In genomic region chr1:82635254-82635620, GRCm38 (mm10) we compare ENCODE assay signal across 25 mouse cellular contexts. TPM values are rescaled to one million over a fixed set of nuclear protein-coding genes. Genes with fewer than 3 reads are reported as not detected.
DNase-seq lines count a peak whose midpoint lies in the region; ATAC-seq and TF ChIP-seq lines count a peak whose summit lies in the region.
"Had no signal": no experiment of that assay in that cellular context is flagged by ENCODE, and none has a peak within 500 bp of the region (broad histone marks: within the 10 kb centered on the region; RNA-seq: fewer than 3 reads in every experiment).

No protein-coding gene starts in this region.

- no peak overlapping the region for H3K4me2 ChIP-seq in forebrain, embryonic 14.5 days (ENCODE audit: low read length)
- no peak overlapping the region for H3K4me2 ChIP-seq in forebrain, postnatal 0 days (ENCODE audit: low read depth)
- no peak overlapping the region for H3K4me2 ChIP-seq in hindbrain, postnatal 0 days (ENCODE audit: low read depth, low read length)
- H3K4me2 ChIP-seq in hindbrain, embryonic 13.5 days: no peak overlapping the region
- H3K4me2 ChIP-seq in kidney, postnatal 0 days (ENCODE audit: low read length): no peak overlapping the region
- H3K4me2 ChIP-seq: embryonic facial prominence, embryonic 12.5 days; embryonic facial prominence, embryonic 15.5 days; heart, embryonic 13.5 days; hindbrain, embryonic 14.5 days; intestine, embryonic 15.5 days had no signal

- H3K36me3 ChIP-seq in forebrain, embryonic 14.5 days (ENCODE audit: control insufficient read depth, insufficient read depth, low read length): no peaks in the 10 kb centered on the region
- H3K36me3 ChIP-seq in forebrain, postnatal 0 days (ENCODE audit: insufficient read depth): no peaks in the 10 kb centered on the region
- H3K36me3 ChIP-seq in hindbrain, postnatal 0 days (ENCODE audit: insufficient read depth, low read length): no peaks in the 10 kb centered on the region
- H3K36me3 ChIP-seq in hindbrain, embryonic 13.5 days: no peaks in the 10 kb centered on the region
- no peaks in the 10 kb centered on the region for H3K36me3 ChIP-seq in kidney, postnatal 0 days (ENCODE audit: insufficient read depth, low read length)
- H3K36me3 ChIP-seq: embryonic facial prominence, embryonic 12.5 days; embryonic facial prominence, embryonic 15.5 days; G1E; heart, embryonic 10.5 days; heart, embryonic 13.5 days; intestine, embryonic 15.5 days had no signal

- 0 out of 2 replicates have a peak, but pooled peaks have one; percentile 11 for ATAC-seq in forebrain, embryonic 14.5 days
- ATAC-seq in forebrain, postnatal 0 days: no peak
- ATAC-seq in hindbrain, postnatal 0 days: peak; percentile 27; the same call in 1 of the 2 replicates
- ATAC-seq in hindbrain, embryonic 13.5 days (ENCODE audit: low FRiP score): no peak
- 0 out of 2 replicates have a peak, but pooled peaks have one; percentile 3 for ATAC-seq in kidney, postnatal 0 days (replicated peaks; ENCODE audit: low FRiP score, low read depth)
- ATAC-seq: intestine, embryonic 15.5 days had no signal

- H3K27me3 ChIP-seq in forebrain, embryonic 14.5 days (replicated peaks; ENCODE audit: control insufficient read depth, insufficient read depth, low read length): no peaks in the 10 kb centered on the region
- no peaks in the 10 kb centered on the region for H3K27me3 ChIP-seq in forebrain, postnatal 0 days (ENCODE audit: insufficient read depth, low read length)
- H3K27me3 ChIP-seq in hindbrain, postnatal 0 days (ENCODE audit: insufficient read depth, low read length): no peaks in the 10 kb centered on the region
- H3K27me3 ChIP-seq in hindbrain, embryonic 13.5 days: no peaks in the 10 kb centered on the region
- no peaks in the 10 kb centered on the region for H3K27me3 ChIP-seq in kidney, postnatal 0 days (ENCODE audit: insufficient read depth, low read length)
- H3K27me3 ChIP-seq: embryonic facial prominence, embryonic 12.5 days; embryonic facial prominence, embryonic 15.5 days; intestine, embryonic 15.5 days had no signal

- no peaks in the 10 kb centered on the region for H3K9me3 ChIP-seq in forebrain, embryonic 14.5 days (replicated peaks; ENCODE audit: control insufficient read depth, low read length)
- H3K9me3 ChIP-seq in forebrain, postnatal 0 days (ENCODE audit: low read length): no peaks in the 10 kb centered on the region
- H3K9me3 ChIP-seq in hindbrain, postnatal 0 days (ENCODE audit: low read length): no peaks in the 10 kb centered on the region
- no peaks in the 10 kb centered on the region for H3K9me3 ChIP-seq in hindbrain, embryonic 13.5 days
- no peaks in the 10 kb centered on the region for H3K9me3 ChIP-seq in kidney, postnatal 0 days (replicated peaks; ENCODE audit: low read length)
- H3K9me3 ChIP-seq: embryonic facial prominence, embryonic 12.5 days; embryonic facial prominence, embryonic 15.5 days; G1E; heart, embryonic 10.5 days; heart, embryonic 13.5 days; intestine, embryonic 15.5 days had no signal

- 0 out of 2 replicates have a peak, but pooled peaks cover 4% of the 10 kb centered on the region for H3K4me1 ChIP-seq in forebrain, embryonic 14.5 days (ENCODE audit: control insufficient read depth, insufficient read depth, low read length)
- H3K4me1 ChIP-seq in forebrain, postnatal 0 days (ENCODE audit: insufficient read depth): no peaks in the 10 kb centered on the region
- H3K4me1 ChIP-seq in hindbrain, postnatal 0 days (ENCODE audit: insufficient read depth, low read length): no peaks in the 10 kb centered on the region
- H3K4me1 ChIP-seq in hindbrain, embryonic 13.5 days (replicated peaks): peaks cover 5% of the 10 kb centered on the region; the same call in 1 of the 2 replicates
- H3K4me1 ChIP-seq in kidney, postnatal 0 days (replicated peaks; ENCODE audit: insufficient read depth, low read length): 0 out of 2 replicates have a peak, but pooled peaks cover 5% of the 10 kb centered on the region
- H3K4me1 ChIP-seq: embryonic facial prominence, embryonic 12.5 days; embryonic facial prominence, embryonic 15.5 days; intestine, embryonic 15.5 days had no signal

- H3K9ac ChIP-seq in forebrain, embryonic 14.5 days (ENCODE audit: low read length): no peak overlapping the region
- no peak overlapping the region for H3K9ac ChIP-seq in forebrain, postnatal 0 days
- H3K9ac ChIP-seq in hindbrain, postnatal 0 days (replicated peaks; ENCODE audit: low read length): no peak overlapping the region
- H3K9ac ChIP-seq in hindbrain, embryonic 13.5 days: no peak overlapping the region
- H3K9ac ChIP-seq in kidney, postnatal 0 days (ENCODE audit: low read depth, low read length): no peak overlapping the region
- H3K9ac ChIP-seq: embryonic facial prominence, embryonic 12.5 days; embryonic facial prominence, embryonic 15.5 days; heart, embryonic 13.5 days; hindbrain, embryonic 14.5 days; intestine, embryonic 15.5 days had no signal

- no peak for DNase-seq in forebrain, embryonic 14.5 days (ENCODE audit: low spot score)
- DNase-seq in forebrain, postnatal 0 days: no peak
- no peak for DNase-seq in hindbrain, postnatal 0 days (ENCODE audit: low spot score)
- DNase-seq in kidney, postnatal 0 days (ENCODE audit: low spot score): no peak
- DNase-seq in kidney, adult 18-20 months: no peak
- peak; percentile 45 for DNase-seq in Muller cell, postnatal 12 days (ENCODE audit: inconsistent ontology term)
- DNase-seq in left cerebral cortex, adult 8-10 months (ENCODE audit: low spot score in 2 of 2): no peak
- DNase-seq: adrenal gland, adult 2 months; adrenal gland, postnatal 14 days; B cell, adult 2 months; cerebellum, adult 11 months; cerebellum, postnatal 25 days; heart, adult 2 months; heart, postnatal 14 days had no signal

- TF ChIP-seq CTCF in forebrain, postnatal 0 days (IDR thresholded peaks at IDR 0.05; ENCODE audit: low read depth): no peak
- no peak for TF ChIP-seq CTCF in hindbrain, postnatal 0 days (IDR thresholded peaks at IDR 0.05; ENCODE audit: low read depth)
- TF ChIP-seq CTCF in kidney, postnatal 0 days (IDR thresholded peaks at IDR 0.05; ENCODE audit: low read depth): no peak

- no peak overlapping the region for H3K4me3 ChIP-seq in forebrain, embryonic 14.5 days (ENCODE audit: low read depth, low read length)
- H3K4me3 ChIP-seq in forebrain, postnatal 0 days (ENCODE audit: low read depth, low read length): no peak overlapping the region
- H3K4me3 ChIP-seq in hindbrain, postnatal 0 days (ENCODE audit: low read length): no peak overlapping the region
- no peak overlapping the region for H3K4me3 ChIP-seq in hindbrain, embryonic 13.5 days
- H3K4me3 ChIP-seq in kidney, postnatal 0 days (replicated peaks; ENCODE audit: low read depth, low read length): no peak overlapping the region
- H3K4me3 ChIP-seq: embryonic facial prominence, embryonic 12.5 days; embryonic facial prominence, embryonic 15.5 days; heart, adult 2 months; heart, embryonic 10.5 days; heart, embryonic 13.5 days; intestine, embryonic 15.5 days had no signal

- H3K27ac ChIP-seq in forebrain, embryonic 14.5 days (ENCODE audit: low read depth, low read length): no peak overlapping the region
- H3K27ac ChIP-seq in forebrain, postnatal 0 days (ENCODE audit: low read depth, low read length): no peak overlapping the region
- H3K27ac ChIP-seq in hindbrain, postnatal 0 days: no peak overlapping the region
- H3K27ac ChIP-seq in hindbrain, embryonic 13.5 days: no peak overlapping the region
- H3K27ac ChIP-seq in kidney, postnatal 0 days: no peak overlapping the region
- H3K27ac ChIP-seq: embryonic facial prominence, embryonic 12.5 days; embryonic facial prominence, embryonic 15.5 days; heart, adult 2 months; heart, embryonic 10.5 days; heart, embryonic 13.5 days; hindbrain, embryonic 14.5 days; intestine, embryonic 15.5 days had no signal

- 80% methylated on average over 9 of the region's 9 CpGs for WGBS in forebrain, embryonic 14.5 days
- WGBS in forebrain, postnatal 0 days: 90% methylated on average over 9 of the region's 9 CpGs
- 85% methylated on average over 9 of the region's 9 CpGs for WGBS in hindbrain, postnatal 0 days
- WGBS in hindbrain, embryonic 13.5 days: 88% methylated on average over 9 of the region's 9 CpGs
- 82% methylated on average over 9 of the region's 9 CpGs for WGBS in kidney, postnatal 0 days

RNA-seq across cellular contexts. Expression of gene Col4a3, which starts 48.5 kb away (rescaled TPM):
- 0.16 and 0.23 TPM in 2 replicates for polyA plus RNA-seq in forebrain, embryonic 14.5 days (2014; fragmentation: Nextera tagmentation; extraction: Ambion mirVana)
- total RNA-seq in forebrain, postnatal 0 days (2014; rRNA removed): 0.57 and 0.69 TPM in 2 replicates
- 0.16 and 0.27 TPM in 2 replicates for polyA plus RNA-seq in forebrain, postnatal 0 days (2015; fragmentation: Nextera tagmentation; extraction: Ambion mirVana)
- total RNA-seq in hindbrain, postnatal 0 days (2014; rRNA removed): 0.29 and 0.94 TPM in 2 replicates
- polyA plus RNA-seq in hindbrain, postnatal 0 days (2015; fragmentation: Nextera tagmentation; extraction: Ambion mirVana): 0.71 and 0.79 TPM in 2 replicates
- 0.23 and 0.25 TPM in 2 replicates for polyA plus RNA-seq in hindbrain, embryonic 13.5 days (2015; fragmentation: Nextera tagmentation; extraction: Ambion mirVana)
- 21.9 and 22.3 TPM in 2 replicates for polyA plus RNA-seq in kidney, postnatal 0 days (2015; fragmentation: Nextera tagmentation; extraction: Ambion mirVana)
- 1 to 10 TPM in 1 of 4 experiments, under 1 TPM in 3; 0.59 to 1.0 (median 0.80) TPM for total RNA-seq in left cerebral cortex, adult 8-10 months (2022)
- total RNA-seq: CH12.LX; common myeloid progenitor, adult 5-6 weeks; hematopoietic stem cell, adult 5-6 weeks had no signal

RNA-seq across cellular contexts. Expression of gene Col4a4, which starts 48.6 kb away (rescaled TPM):
- polyA plus RNA-seq in forebrain, embryonic 14.5 days (2014; fragmentation: Nextera tagmentation; extraction: Ambion mirVana): 0.21 and 0.24 TPM in 2 replicates
- total RNA-seq in forebrain, postnatal 0 days (2014; rRNA removed): 0.29 and 0.38 TPM in 2 replicates
- 0.14 and 0.22 TPM in 2 replicates for polyA plus RNA-seq in forebrain, postnatal 0 days (2015; fragmentation: Nextera tagmentation; extraction: Ambion mirVana)
- 0.42 and 0.61 TPM in 2 replicates for total RNA-seq in hindbrain, postnatal 0 days (2014; rRNA removed)
- polyA plus RNA-seq in hindbrain, postnatal 0 days (2015; fragmentation: Nextera tagmentation; extraction: Ambion mirVana): 0.40 and 0.61 TPM in 2 replicates
- 0.26 and 0.32 TPM in 2 replicates for polyA plus RNA-seq in hindbrain, embryonic 13.5 days (2015; fragmentation: Nextera tagmentation; extraction: Ambion mirVana)
- 20.3 and 20.8 TPM in 2 replicates for polyA plus RNA-seq in kidney, postnatal 0 days (2015; fragmentation: Nextera tagmentation; extraction: Ambion mirVana)
- total RNA-seq in left cerebral cortex, adult 8-10 months (2022): 1 to 10 TPM; 1.4 to 2.6 (median 1.9) TPM
- total RNA-seq: hematopoietic stem cell, adult 5-6 weeks had no signal
- polyA plus RNA-seq: G1E had no signal

Comparison
In these comparisons a context has a peak if more than half of its experiments do, and no peak if none do; other contexts are left out.
1. ATAC-seq: peak in forebrain, embryonic 14.5 days (single experiment), hindbrain, postnatal 0 days (single experiment) and kidney, postnatal 0 days (single experiment); none in forebrain, postnatal 0 days (single experiment) and hindbrain, embryonic 13.5 days (single experiment).
2. RNA of gene Col4a3, which starts 48.5 kb away (polyA plus RNA-seq): 21.9 to 22.3 TPM in kidney, postnatal 0 days; 0.71 to 0.79 TPM in hindbrain, postnatal 0 days, 0.16 to 0.27 TPM in forebrain, postnatal 0 days, 0.23 to 0.25 TPM in hindbrain, embryonic 13.5 days and 0.16 to 0.23 TPM in forebrain, embryonic 14.5 days; every median in the first group is over 10 times any median in the second.
3. RNA of gene Col4a4, which starts 48.6 kb away (polyA plus RNA-seq): 20.3 to 20.8 TPM in kidney, postnatal 0 days; 0.40 to 0.61 TPM in hindbrain, postnatal 0 days, 0.26 to 0.32 TPM in hindbrain, embryonic 13.5 days, 0.21 to 0.24 TPM in forebrain, embryonic 14.5 days and 0.14 to 0.22 TPM in forebrain, postnatal 0 days; every median in the first group is over 10 times any median in the second.